Mouse (Mus musculus): ENCODE measurements around the gene Elmo1. TPM values are rescaled to one million over a fixed set of nuclear protein-coding genes. Genes with fewer than 3 reads are reported as not detected.

Gene Elmo1
- polyA plus RNA-seq, 1 experiment from 2014 or later = 43.2 TPM

DNA sequence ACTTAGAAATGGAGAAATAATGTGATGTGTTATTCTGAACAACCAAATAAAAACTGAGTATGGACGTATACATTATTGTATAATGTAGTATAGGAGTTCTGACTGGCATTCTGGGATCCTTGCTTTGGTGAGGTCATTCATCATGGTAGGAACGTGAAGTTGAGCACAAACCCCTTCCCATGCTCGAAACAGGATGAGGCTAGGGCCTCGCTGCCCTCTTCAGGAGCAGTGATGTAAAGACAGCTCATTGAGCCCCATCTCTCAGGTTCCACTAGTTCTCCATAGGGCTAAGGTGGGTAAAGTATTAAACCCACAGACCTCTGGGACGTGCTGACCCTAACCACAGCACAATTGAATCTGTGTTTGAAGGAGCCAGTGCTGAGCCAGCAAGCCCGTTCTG, 182.2 kb downstream of the Elmo1 start:
- Histone ChIP-seq H3K36me3 (ENCODE audit: control insufficient read depth, insufficient read depth, low read length) (no peaks in the 10 kb centered on the region), H3K4me1 (ENCODE audit: control insufficient read depth, insufficient read depth, low read length) (no peaks in the 10 kb centered on the region), H3K4me3 (ENCODE audit: low read depth, low read length) (no peak overlapping the region), H3K4me2 (ENCODE audit: low read length) (no peak overlapping the region), H3K27me3 (ENCODE audit: control insufficient read depth, insufficient read depth, low read depth, low read length) (no peaks in the 10 kb centered on the region), H3K9ac (ENCODE audit: low read depth, low read length) (no peak overlapping the region), H3K9me3 (replicated peaks; ENCODE audit: control insufficient read depth, low read length, poor library complexity, severe bottlenecking) (no peaks in the 10 kb centered on the region), H3K27ac (ENCODE audit: low read length) (no peak overlapping the region)
- 53% methylated on average over 6 of the region's 6 CpGs for WGBS
- ATAC-seq = peak; percentile 38; the same call in 1 of the 2 replicates

DNA sequence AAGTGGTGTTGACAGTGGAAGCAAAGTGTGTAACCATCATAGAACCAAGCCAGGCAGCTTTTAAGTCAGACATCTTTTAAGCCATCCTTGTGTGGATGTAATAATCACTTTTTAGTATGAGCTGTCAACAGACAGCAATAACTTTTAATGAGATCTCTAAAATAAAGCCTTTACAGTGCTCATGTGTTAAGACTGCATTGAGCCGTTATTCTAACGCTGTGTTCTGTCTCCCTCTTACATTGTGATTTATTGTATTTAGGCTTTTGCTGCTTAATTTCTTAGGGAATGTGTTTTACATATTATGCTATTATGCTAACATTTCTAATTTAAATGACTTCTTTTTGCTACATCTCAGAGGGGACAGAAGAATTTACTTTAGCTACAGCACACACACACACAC, 189.5 kb downstream of the Elmo1 start:
- Histone ChIP-seq H3K9ac (ENCODE audit: low read depth, low read length) (no peak overlapping the region), H3K36me3 (ENCODE audit: control insufficient read depth, insufficient read depth, low read length) (no peaks in the 10 kb centered on the region), H3K9me3 (replicated peaks; ENCODE audit: control insufficient read depth, low read length, poor library complexity, severe bottlenecking) (no peaks in the 10 kb centered on the region), H3K4me1 (ENCODE audit: control insufficient read depth, insufficient read depth, low read length) (no peaks in the 10 kb centered on the region), H3K27ac (ENCODE audit: low read length) (no peak overlapping the region), H3K27me3 (ENCODE audit: control insufficient read depth, insufficient read depth, low read depth, low read length) (no peaks in the 10 kb centered on the region), H3K4me3 (ENCODE audit: low read depth, low read length) (no peak overlapping the region), H3K4me2 (ENCODE audit: low read length) (no peak overlapping the region)
- no peak for ATAC-seq
- 86% methylated on average over 2 of the region's 2 CpGs for WGBS

DNA sequence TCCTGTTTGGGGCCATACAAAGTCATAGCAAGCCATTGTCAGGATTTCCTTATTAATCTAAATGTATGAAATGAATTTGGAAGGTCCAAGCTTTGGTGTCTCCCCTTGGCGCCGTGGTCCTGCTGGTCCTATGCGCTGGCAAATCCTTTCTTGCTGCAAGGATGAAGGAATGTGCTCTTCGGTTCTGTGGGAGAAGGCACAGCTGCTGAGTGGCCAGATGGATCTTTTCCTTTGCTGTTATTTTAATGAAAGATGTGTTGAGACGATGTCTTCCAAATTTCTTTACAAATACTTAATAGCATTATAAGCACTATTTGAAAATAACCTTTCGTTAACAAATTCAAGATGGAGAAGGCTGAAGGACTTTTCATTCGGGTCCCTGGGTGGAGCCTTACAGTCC, 193.5 kb downstream of the Elmo1 start:
- Histone ChIP-seq H3K36me3 (ENCODE audit: control insufficient read depth, insufficient read depth, low read length) (no peaks in the 10 kb centered on the region), H3K4me1 (ENCODE audit: control insufficient read depth, insufficient read depth, low read length) (no peaks in the 10 kb centered on the region), H3K4me3 (ENCODE audit: low read depth, low read length) (no peak overlapping the region), H3K27ac (ENCODE audit: low read length) (no peak overlapping the region), H3K9me3 (replicated peaks; ENCODE audit: control insufficient read depth, low read length, poor library complexity, severe bottlenecking) (no peaks in the 10 kb centered on the region), H3K27me3 (ENCODE audit: control insufficient read depth, insufficient read depth, low read depth, low read length) (no peaks in the 10 kb centered on the region), H3K9ac (ENCODE audit: low read depth, low read length) (no peak overlapping the region), H3K4me2 (ENCODE audit: low read length) (no peak overlapping the region)
- no peak for ATAC-seq
- WGBS = 95% methylated on average over 7 of the region's 7 CpGs

DNA sequence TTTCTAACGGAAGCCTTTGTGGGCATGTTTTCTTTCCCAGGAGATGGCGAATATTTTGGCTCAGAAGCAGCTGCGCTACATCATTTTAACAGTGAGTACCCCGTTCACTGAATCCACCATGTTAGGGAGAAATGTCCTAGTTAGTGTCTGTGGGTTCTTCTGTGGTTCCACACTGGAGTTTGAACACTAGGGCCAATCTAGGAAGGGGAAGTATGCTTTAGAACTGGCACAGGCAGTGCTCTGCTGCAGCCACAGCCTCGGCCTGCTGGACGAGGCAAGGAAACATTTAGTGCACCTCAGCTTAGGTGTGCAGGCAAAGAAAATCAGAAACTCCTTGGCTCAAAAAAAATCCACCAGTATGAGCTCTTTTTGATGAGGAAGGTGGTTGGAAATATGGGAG, 196.3 kb downstream of the Elmo1 start:
- H3K4me1 ChIP-seq (ENCODE audit: control insufficient read depth, insufficient read depth, low read length) = no peaks in the 10 kb centered on the region
- H3K4me3 ChIP-seq (ENCODE audit: low read depth, low read length) = no peak overlapping the region
- no peaks in the 10 kb centered on the region for H3K36me3 ChIP-seq (ENCODE audit: control insufficient read depth, insufficient read depth, low read length)
- ATAC-seq = no peak
- no peaks in the 10 kb centered on the region for H3K27me3 ChIP-seq (ENCODE audit: control insufficient read depth, insufficient read depth, low read depth, low read length)
- H3K4me2 ChIP-seq (ENCODE audit: low read length) = no peak overlapping the region
- no peaks in the 10 kb centered on the region for H3K9me3 ChIP-seq (replicated peaks; ENCODE audit: control insufficient read depth, low read length, poor library complexity, severe bottlenecking)
- WGBS = 90% methylated on average over 6 of the region's 6 CpGs
- no peak overlapping the region for H3K9ac ChIP-seq (ENCODE audit: low read depth, low read length)
- H3K27ac ChIP-seq (ENCODE audit: low read length) = no peak overlapping the region

DNA sequence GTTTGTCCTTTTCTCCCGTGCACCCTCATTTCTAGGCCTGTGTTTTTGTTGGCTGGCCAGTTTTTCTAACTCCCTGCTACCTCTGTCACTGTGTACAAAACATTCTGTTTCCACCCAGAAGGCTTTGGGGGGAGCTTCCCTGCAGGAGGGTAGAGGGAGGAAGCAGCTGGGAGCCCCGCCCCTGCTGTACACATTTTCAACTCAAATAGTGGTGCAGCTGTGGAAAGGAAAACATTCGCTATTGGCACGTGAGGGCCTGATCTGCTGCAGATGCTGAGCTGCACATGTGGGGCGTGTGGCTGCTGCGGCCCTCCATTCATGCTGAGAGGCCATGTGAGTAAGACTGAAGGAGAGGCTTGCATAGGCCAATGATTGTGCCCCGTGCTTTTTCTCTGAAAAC, 198.0 kb downstream of the Elmo1 start:
- WGBS = 65% methylated on average over 7 of the region's 7 CpGs
- H3K4me1 ChIP-seq (ENCODE audit: control insufficient read depth, insufficient read depth, low read length) = no peaks in the 10 kb centered on the region
- no peaks in the 10 kb centered on the region for H3K9me3 ChIP-seq (replicated peaks; ENCODE audit: control insufficient read depth, low read length, poor library complexity, severe bottlenecking)
- no peak overlapping the region for H3K27ac ChIP-seq (ENCODE audit: low read length)
- no peaks in the 10 kb centered on the region for H3K36me3 ChIP-seq (ENCODE audit: control insufficient read depth, insufficient read depth, low read length)
- no peak overlapping the region for H3K9ac ChIP-seq (ENCODE audit: low read depth, low read length)
- no peak overlapping the region for H3K4me3 ChIP-seq (ENCODE audit: low read depth, low read length)
- H3K4me2 ChIP-seq (ENCODE audit: low read length) = no peak overlapping the region
- H3K27me3 ChIP-seq (ENCODE audit: control insufficient read depth, insufficient read depth, low read depth, low read length) = no peaks in the 10 kb centered on the region
- no peak for ATAC-seq

DNA sequence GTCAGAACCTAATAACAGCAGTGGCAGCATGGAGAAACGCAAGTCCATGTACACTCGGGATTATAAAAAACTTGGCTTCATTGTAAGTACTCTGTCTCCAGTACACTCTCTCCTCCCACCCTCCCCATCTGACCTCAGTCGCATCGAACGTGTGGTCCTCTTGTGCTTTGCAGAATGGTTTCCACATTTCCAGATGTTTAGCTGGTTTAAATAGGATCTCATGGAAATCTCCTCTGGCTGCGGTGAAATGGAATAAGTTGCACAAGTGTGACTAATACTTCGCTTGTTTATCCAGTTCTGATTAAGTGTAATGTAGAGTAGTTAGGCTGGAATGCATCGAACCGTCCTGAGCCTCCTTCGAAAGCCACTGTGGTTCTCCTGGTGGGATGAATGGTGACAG, 200.0 kb downstream of the Elmo1 start:
- ATAC-seq = no peak
- H3K36me3 ChIP-seq (ENCODE audit: control insufficient read depth, insufficient read depth, low read length) = no peaks in the 10 kb centered on the region
- H3K9ac ChIP-seq (ENCODE audit: low read depth, low read length) = no peak overlapping the region
- H3K27ac ChIP-seq (ENCODE audit: low read length) = no peak overlapping the region
- 81% methylated on average over 10 of the region's 10 CpGs for WGBS
- no peaks in the 10 kb centered on the region for H3K27me3 ChIP-seq (ENCODE audit: control insufficient read depth, insufficient read depth, low read depth, low read length)
- no peaks in the 10 kb centered on the region for H3K9me3 ChIP-seq (replicated peaks; ENCODE audit: control insufficient read depth, low read length, poor library complexity, severe bottlenecking)
- H3K4me1 ChIP-seq (ENCODE audit: control insufficient read depth, insufficient read depth, low read length) = no peaks in the 10 kb centered on the region
- no peak overlapping the region for H3K4me3 ChIP-seq (ENCODE audit: low read depth, low read length)
- H3K4me2 ChIP-seq (ENCODE audit: low read length) = no peak overlapping the region

DNA sequence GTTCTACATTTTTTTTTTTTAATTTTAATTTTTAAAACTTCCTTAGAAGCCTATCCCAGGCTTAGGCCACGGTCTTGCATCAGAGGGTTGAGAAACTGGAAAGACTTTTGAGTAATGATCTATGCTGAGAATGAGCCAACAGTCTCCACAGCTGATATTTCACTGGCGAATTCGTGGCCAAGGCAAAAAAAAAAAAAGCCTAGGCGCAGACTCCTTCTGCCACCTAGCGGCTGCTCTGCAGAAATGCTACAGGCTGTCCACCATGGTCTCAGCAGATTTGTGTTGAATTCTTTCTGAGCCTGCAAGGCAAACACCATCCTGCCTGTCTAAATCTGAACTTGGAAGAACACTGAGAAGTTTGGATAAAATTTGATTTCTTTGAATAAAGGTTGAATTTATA, 202.0 kb downstream of the Elmo1 start:
- no peaks in the 10 kb centered on the region for H3K4me1 ChIP-seq (ENCODE audit: control insufficient read depth, insufficient read depth, low read length)
- no peak overlapping the region for H3K4me3 ChIP-seq (ENCODE audit: low read depth, low read length)
- WGBS = 3% methylated on average over 5 of the region's 5 CpGs
- H3K9ac ChIP-seq (ENCODE audit: low read depth, low read length) = no peak overlapping the region
- no peaks in the 10 kb centered on the region for H3K36me3 ChIP-seq (ENCODE audit: control insufficient read depth, insufficient read depth, low read length)
- ATAC-seq = peak; percentile 57
- H3K4me2 ChIP-seq (ENCODE audit: low read length) = no peak overlapping the region
- no peaks in the 10 kb centered on the region for H3K27me3 ChIP-seq (ENCODE audit: control insufficient read depth, insufficient read depth, low read depth, low read length)
- no peak overlapping the region for H3K27ac ChIP-seq (ENCODE audit: low read length)
- H3K9me3 ChIP-seq (replicated peaks; ENCODE audit: control insufficient read depth, low read length, poor library complexity, severe bottlenecking) = no peaks in the 10 kb centered on the region

DNA sequence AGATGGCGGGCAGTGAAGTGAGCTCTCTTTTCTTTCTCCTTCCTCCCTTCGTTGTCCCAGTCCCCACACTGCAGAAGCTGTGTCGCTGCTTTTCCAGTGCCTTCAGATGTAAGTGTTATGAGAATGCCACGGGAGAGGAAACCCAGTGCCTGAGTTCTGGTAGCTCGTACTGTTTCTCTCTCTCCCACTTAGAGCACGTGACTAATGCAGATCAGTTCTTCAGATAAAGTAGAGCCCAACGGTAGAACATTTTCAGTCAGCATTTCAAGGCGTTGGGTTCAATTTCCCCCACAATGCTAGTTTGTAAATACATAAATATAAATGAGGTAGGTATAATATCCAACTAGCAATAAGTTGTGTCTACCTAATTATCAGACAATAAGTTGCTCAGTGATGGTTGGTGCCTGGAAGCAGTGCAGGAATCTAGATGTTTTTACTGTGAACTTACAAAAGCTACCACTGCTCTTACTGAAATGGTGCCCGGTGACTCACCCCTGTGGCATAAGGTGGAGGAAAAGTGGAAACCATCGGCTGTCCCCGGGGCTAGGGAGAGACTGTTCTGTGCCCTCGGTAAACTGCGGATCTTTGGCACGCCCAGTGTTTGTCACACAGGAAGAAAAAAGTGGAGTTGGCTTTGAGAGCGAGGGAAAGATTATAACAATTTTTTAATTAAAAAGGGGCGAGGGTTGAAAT, 205.0 kb downstream of the Elmo1 start:
- no peak overlapping the region for H3K9ac ChIP-seq (ENCODE audit: low read depth, low read length)
- WGBS = 81% methylated on average over 16 of the region's 16 CpGs
- H3K9me3 ChIP-seq (replicated peaks; ENCODE audit: control insufficient read depth, low read length, poor library complexity, severe bottlenecking) = no peaks in the 10 kb centered on the region
- H3K27me3 ChIP-seq (ENCODE audit: control insufficient read depth, insufficient read depth, low read depth, low read length) = no peaks in the 10 kb centered on the region
- no peak overlapping the region for H3K4me3 ChIP-seq (ENCODE audit: low read depth, low read length)
- no peak overlapping the region for H3K4me2 ChIP-seq (ENCODE audit: low read length)
- no peak for ATAC-seq
- H3K4me1 ChIP-seq (ENCODE audit: control insufficient read depth, insufficient read depth, low read length) = no peaks in the 10 kb centered on the region
- H3K36me3 ChIP-seq (ENCODE audit: control insufficient read depth, insufficient read depth, low read length) = no peaks in the 10 kb centered on the region
- H3K27ac ChIP-seq (ENCODE audit: low read length) = no peak overlapping the region

DNA sequence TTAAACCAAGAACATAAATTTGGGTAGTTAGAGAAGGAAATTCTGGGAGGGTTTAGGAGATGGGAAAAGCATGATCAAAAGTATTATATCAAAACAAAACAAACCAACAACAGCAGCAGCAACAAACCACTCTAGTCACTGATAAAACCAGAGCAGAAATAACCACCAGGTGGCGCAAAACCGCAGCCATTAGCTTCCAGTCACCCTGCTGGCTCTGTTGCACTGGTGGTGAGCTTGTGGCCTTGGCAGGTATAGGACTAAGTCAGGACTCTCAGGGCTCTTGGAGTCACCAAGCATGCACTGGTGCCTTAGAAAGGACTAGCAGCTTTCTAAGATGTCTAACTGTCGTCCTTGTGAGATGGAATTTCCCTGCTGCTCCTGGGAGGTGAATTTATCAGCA, 207.4 kb downstream of the Elmo1 start:
- Histone ChIP-seq H3K4me3 (ENCODE audit: low read depth, low read length) (no peak overlapping the region), H3K27me3 (ENCODE audit: control insufficient read depth, insufficient read depth, low read depth, low read length) (no peaks in the 10 kb centered on the region), H3K36me3 (ENCODE audit: control insufficient read depth, insufficient read depth, low read length) (no peaks in the 10 kb centered on the region), H3K9ac (ENCODE audit: low read depth, low read length) (no peak overlapping the region), H3K27ac (ENCODE audit: low read length) (no peak overlapping the region), H3K9me3 (replicated peaks; ENCODE audit: control insufficient read depth, low read length, poor library complexity, severe bottlenecking) (no peaks in the 10 kb centered on the region), H3K4me1 (ENCODE audit: control insufficient read depth, insufficient read depth, low read length) (no peaks in the 10 kb centered on the region), H3K4me2 (ENCODE audit: low read length) (no peak overlapping the region)
- ATAC-seq = peak; percentile 55; the same call in 1 of the 2 replicates
- 14% methylated on average over 3 of the region's 3 CpGs for WGBS

All from midbrain, embryonic 16.5 days (tissue).